Mouse (Mus musculus) kidney, postnatal 0 days (tissue): ENCODE measurements at regions not wholly inside any gene's neighbourhood (a gene's known extent, or its start where the extent isn't known, plus 50 kb on each side); places are given as distances from the start of the nearest gene placed in this dataset.

Experiments used
- ATAC-seq: fragments of 200-750 bp; cut with Nextera tagmentation; replicated peaks from 2 replicates; pipeline ENCODE4 v1.8.0; 2017; ENCODE audit warnings: low read depth, moderate number of reproducible peaks, moderate TSS enrichment, moderate library complexity; ENCODE audit not compliant: low FRiP score
- DNase-seq: peaks from one replicate; pipeline ENCODE4 v3.0.0-alpha.2; 2016; ENCODE audit warnings: low spot score
- H3K27ac ChIP-seq: fragments of 300-500 bp; sonication (generic); 2 replicates; pipeline ENCODE4 v1.5.1; 2014; ENCODE audit warnings: mild to moderate bottlenecking
- H3K27me3 ChIP-seq: fragments of 300-500 bp; sonication (generic); 2 replicates; pipeline ENCODE4 v1.6.1; 2014; ENCODE audit warnings: low read length, mixed read lengths; ENCODE audit not compliant: insufficient read depth
- H3K36me3 ChIP-seq: fragments of 300-500 bp; sonication (generic); 2 replicates; pipeline ENCODE4 v1.6.1; 2014; ENCODE audit warnings: low read length, mixed read lengths; ENCODE audit not compliant: insufficient read depth
- H3K4me1 ChIP-seq: fragments of 300-500 bp; sonication (generic); replicated peaks from 2 replicates; pipeline ENCODE4 v1.6.1; 2014; ENCODE audit warnings: antibody characterized with exemption, low read length, mixed read lengths; ENCODE audit not compliant: insufficient read depth
- H3K4me2 ChIP-seq: fragments of 300-500 bp; sonication (generic); 2 replicates; pipeline ENCODE4 v1.6.1; 2014; ENCODE audit warnings: mild to moderate bottlenecking, low read length, moderate library complexity, mixed read lengths
- H3K4me3 ChIP-seq: fragments of 300-500 bp; sonication (generic); replicated peaks from 2 replicates; pipeline ENCODE4 v1.5.1; 2014; ENCODE audit warnings: low read depth, low read length
- H3K9ac ChIP-seq: fragments of 300-500 bp; sonication (generic); 2 replicates; pipeline ENCODE4 v1.6.1; 2014; ENCODE audit warnings: low read depth, low read length
- H3K9me3 ChIP-seq: fragments of 300-500 bp; sonication (generic); replicated peaks from 2 replicates; pipeline ENCODE4 v1.6.1; 2016; ENCODE audit warnings: low read length, inconsistent platforms, mixed read lengths
- CTCF ChIP-seq: IDR thresholded peaks from 2 replicates; pipeline ENCODE4 v1.5.1; 2016; ENCODE audit warnings: antibody characterized with exemption, low read depth, mild to moderate bottlenecking, moderate library complexity
- WGBS: fragments of 180-500 bp; shearing (Covaris S2); extraction: QIAGEN DNeasy Blood & Tissue Kit; methylation state at CpG from one replicate; pipeline ENCODE4 v1.1.7; 2014; 5-methylcytosine and 5-hydroxymethylcytosine counted together

DNA sequence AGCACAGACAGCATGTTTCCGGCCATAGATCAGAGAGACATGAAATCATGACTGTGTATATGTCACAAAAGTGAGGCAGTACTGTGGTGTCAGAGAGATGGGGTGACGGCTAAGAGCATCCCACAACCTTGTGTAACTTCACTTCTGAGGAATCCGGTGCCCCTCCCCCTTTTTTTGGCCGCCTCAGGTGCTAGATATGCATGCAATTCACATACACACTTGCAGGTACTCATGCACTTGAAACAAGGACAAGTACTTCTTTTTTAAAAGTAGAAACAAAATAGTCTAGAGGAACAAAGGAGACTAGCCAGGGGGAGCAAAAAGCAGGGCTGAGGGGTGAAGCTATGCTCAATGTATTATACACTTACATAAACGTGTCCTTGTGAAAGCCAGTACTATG lies 120.0 kb upstream of the Cnot2 start:
- Histone ChIP-seq H3K36me3 (no peaks in the 10 kb centered on the region), H3K4me1 (no peaks in the 10 kb centered on the region), H3K27me3 (no peaks in the 10 kb centered on the region), H3K9me3 (no peaks in the 10 kb centered on the region), H3K27ac (no peak overlapping the region), H3K4me2 (no peak overlapping the region), H3K9ac (no peak overlapping the region), H3K4me3 (no peak overlapping the region)
- ATAC-seq: no peak
- no peak for DNase-seq
- WGBS: 75% methylated on average over 5 of the region's 5 CpGs
- TF ChIP-seq CTCF: no peak

DNA sequence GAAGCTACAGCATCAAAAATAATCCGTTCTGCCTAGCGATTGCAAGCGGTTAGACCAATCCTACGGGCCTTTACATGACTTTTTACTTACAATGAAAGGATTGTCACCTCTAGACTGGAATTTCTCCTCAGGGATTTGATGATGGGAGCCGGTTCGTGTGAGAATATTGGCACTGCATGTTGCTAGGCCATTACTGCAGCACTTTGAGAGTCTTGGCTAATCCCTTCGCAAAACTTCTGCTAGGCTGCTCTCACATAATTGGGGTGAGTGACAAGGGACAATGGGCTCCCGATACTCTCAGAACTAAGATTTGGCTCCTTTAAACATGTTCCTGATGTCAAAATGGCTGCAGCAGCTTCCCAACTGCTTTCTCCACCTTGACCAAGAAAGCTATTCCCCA lies 118.4 kb upstream of the Cnot2 start:
- no peak overlapping the region for H3K4me2 ChIP-seq
- 82% methylated on average over 8 of the region's 8 CpGs for WGBS
- H3K4me1 ChIP-seq: no peaks in the 10 kb centered on the region
- H3K9ac ChIP-seq: no peak overlapping the region
- ATAC-seq (no peak), DNase-seq (no peak)
- no peak for TF ChIP-seq CTCF
- no peaks in the 10 kb centered on the region for H3K9me3 ChIP-seq
- H3K4me3 ChIP-seq: no peak overlapping the region
- no peak overlapping the region for H3K27ac ChIP-seq
- no peaks in the 10 kb centered on the region for H3K36me3 ChIP-seq
- H3K27me3 ChIP-seq: no peaks in the 10 kb centered on the region

DNA sequence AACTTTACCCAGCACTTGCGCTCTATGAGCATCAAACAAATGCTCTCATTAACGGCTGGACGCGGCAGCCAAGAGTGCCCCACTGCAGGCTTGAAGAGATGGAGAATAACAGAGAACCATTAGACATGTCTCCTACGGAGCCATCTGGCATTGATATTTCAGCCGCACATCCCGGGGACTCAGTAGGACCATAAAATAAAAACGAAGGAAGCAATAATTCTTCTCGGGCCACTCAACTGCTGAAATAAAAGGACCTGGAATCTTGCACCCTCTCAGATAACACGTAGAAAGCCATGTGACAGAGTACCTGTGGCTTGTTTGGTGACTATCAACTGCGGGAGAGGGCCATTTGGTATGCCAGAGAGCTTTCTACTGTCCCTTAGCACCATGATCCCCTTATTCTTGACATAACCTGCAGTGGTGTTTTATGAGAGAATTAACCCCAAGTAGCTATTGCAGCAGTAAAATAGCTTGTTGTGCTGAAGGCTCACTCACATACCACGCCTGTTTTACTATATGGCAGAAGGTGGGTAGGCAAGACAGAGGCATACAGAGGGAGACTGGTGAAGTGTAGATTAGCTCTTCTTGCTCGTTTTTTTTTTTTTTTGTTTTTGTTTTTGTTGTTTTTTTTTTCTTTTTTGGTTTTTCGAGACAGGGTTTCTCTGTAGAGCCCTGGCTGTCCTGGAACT lies 116.5 kb upstream of the Cnot2 start:
- no peaks in the 10 kb centered on the region for H3K9me3 ChIP-seq
- no peak for DNase-seq
- H3K4me2 ChIP-seq: no peak overlapping the region
- H3K4me1 ChIP-seq: no peaks in the 10 kb centered on the region
- H3K4me3 ChIP-seq: no peak overlapping the region
- H3K27ac ChIP-seq: no peak overlapping the region
- H3K27me3 ChIP-seq: no peaks in the 10 kb centered on the region
- no peaks in the 10 kb centered on the region for H3K36me3 ChIP-seq
- no peak for ATAC-seq
- TF ChIP-seq CTCF: no peak
- 27% methylated on average over 14 of the region's 14 CpGs for WGBS
- no peak overlapping the region for H3K9ac ChIP-seq

DNA sequence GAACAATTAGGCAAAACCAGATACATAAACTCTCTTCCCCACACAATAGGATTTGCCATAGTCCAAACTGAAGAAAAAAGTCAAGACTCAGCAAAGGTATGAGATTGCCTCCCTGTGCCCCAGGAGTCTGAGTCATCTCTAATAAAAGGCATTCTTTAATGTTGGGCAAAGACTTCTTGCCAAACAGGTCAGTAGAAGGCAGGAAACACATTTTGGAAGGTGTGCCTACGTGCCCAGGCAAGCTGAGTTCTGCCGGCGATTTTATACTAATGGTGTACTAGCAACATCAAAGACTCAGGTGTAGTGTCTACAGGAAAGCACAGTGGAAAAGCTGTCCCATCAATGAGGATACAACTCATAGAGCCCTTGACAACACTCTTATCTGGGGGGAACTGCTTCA lies 112.5 kb upstream of the Cnot2 start:
- H3K4me3 ChIP-seq: no peak overlapping the region
- no peak overlapping the region for H3K9ac ChIP-seq
- no peak for DNase-seq
- no peak for ATAC-seq
- no peak overlapping the region for H3K4me2 ChIP-seq
- no peaks in the 10 kb centered on the region for H3K4me1 ChIP-seq
- WGBS: 82% methylated on average over 3 of the region's 3 CpGs
- no peaks in the 10 kb centered on the region for H3K9me3 ChIP-seq
- no peak overlapping the region for H3K27ac ChIP-seq
- no peaks in the 10 kb centered on the region for H3K27me3 ChIP-seq
- TF ChIP-seq CTCF: no peak
- H3K36me3 ChIP-seq: no peaks in the 10 kb centered on the region

DNA sequence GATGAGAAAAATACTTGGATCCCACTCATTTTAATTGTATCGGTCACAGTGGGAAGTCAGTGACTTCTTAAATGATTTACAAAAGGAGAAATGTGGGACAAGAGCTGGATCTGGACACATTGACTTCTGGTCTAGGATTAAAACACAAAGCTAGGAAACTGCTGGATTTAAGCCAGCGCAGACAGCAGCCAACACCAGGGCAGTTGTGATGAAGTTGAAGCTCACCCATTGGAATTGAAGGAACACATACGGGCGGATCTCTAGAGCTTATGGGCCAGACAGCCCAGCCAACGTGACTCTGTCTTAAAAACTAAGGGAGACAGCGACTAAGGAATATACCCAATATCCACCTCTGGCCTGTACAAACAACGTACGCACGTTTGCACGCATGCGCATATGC lies 105.4 kb upstream of the Cnot2 start:
- Histone ChIP-seq H3K36me3 (no peaks in the 10 kb centered on the region), H3K9ac (no peak overlapping the region), H3K4me2 (no peak overlapping the region), H3K27ac (no peak overlapping the region), H3K4me1 (no peaks in the 10 kb centered on the region), H3K4me3 (no peak overlapping the region), H3K9me3 (no peaks in the 10 kb centered on the region), H3K27me3 (no peaks in the 10 kb centered on the region)
- ATAC-seq: no peak
- no peak for TF ChIP-seq CTCF
- DNase-seq: no peak
- WGBS: 89% methylated on average over 11 of the region's 11 CpGs

DNA sequence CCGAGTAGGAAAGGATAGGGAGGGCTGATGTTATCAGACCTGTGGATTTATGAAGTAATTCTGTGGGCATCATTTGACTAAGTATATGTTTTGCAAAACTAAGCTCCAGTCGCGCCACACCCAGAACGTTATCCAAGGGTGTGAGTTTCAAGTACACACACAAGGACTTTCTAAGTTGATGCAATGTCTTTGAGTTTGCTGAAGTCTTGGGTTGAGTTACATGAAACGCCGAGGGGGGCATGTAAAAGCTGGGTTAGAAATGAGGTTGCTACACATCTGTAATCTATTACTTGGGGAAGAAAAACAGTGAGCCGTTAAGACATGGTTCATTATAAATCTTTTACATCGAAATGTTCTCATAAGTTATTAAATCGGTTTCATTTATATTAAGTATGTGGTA lies 102.1 kb upstream of the Cnot2 start:
- Histone ChIP-seq H3K4me2 (no peak overlapping the region), H3K4me1 (no peaks in the 10 kb centered on the region), H3K27ac (no peak overlapping the region), H3K9ac (no peak overlapping the region), H3K36me3 (no peaks in the 10 kb centered on the region), H3K27me3 (no peaks in the 10 kb centered on the region), H3K4me3 (no peak overlapping the region), H3K9me3 (no peaks in the 10 kb centered on the region)
- TF ChIP-seq CTCF: no peak
- DNase-seq: no peak
- WGBS: 64% methylated on average over 9 of the region's 9 CpGs
- ATAC-seq: no peak
